Mouse (Mus musculus) heart, adult 8-10 months (tissue): Measurements from ENCODE around the gene Ip6k2. TPM values are rescaled to one million over a fixed set of nuclear protein-coding genes. Genes with fewer than 3 reads are reported as not detected.

Source experiments
- DNase-seq: peaks from one replicate; pipeline ENCODE4 v3.0.0; 2022; ENCODE audit warnings: low spot score
- total RNA-seq, 4 experiments: library from RNA; stranded (reverse); gene quantifications; 2 replicates each; pipeline ENCODE4 v1.2.4; 2022

Gene Ip6k2
- total RNA-seq = 10 to 100 TPM; 13.7 to 24.9 (median 21.2) TPM

DNA sequence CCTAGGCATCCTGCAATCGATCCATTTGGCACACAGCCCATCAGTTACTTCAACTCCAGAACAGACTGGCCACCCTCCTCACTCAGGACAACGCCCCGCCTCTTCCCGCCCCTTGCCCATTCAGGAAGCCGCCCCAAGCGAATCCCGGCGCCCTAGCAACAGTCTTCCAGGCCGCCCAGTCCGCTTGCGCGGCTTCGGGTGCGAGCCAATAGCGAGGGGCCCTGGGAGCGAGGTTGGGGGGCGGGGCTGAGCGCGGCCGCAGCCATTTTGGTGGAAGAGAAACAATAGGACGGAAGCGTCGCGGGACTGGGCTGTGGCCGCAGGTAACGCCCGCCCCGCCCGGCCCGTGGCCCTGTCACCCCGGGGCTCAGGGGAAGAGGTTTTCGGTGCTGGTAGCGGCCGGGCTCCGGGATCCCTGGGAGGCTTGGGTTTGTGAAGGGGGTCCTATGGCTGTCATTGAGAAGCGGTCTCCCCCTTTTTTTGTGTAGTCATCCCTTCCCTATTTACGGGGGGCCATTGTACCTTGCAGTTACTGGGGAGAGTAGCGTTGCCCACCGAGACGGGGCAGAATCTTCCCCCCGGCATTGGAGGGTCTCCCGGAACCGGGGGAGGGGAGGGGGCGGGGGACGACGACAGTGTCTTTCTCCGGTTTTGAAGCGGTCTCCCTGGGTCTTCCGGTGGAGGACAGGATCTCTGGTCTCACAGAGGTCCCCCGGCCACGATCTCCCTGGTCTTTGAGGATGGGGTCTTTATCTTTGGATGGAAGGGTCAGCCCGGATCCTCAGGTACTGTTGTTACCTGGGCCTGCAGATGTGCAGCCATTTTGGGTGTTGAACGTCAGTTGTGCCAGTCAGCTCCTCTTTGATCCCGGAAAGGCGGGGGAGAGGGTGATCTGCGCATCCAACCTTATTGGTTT lies at the start of gene Ip6k2:
Gene Ip6k2 (plus strand): TSS at position 249 of the 916 bp plus-strand sequence.
- DNase-seq = peak; percentile 94

DNA sequence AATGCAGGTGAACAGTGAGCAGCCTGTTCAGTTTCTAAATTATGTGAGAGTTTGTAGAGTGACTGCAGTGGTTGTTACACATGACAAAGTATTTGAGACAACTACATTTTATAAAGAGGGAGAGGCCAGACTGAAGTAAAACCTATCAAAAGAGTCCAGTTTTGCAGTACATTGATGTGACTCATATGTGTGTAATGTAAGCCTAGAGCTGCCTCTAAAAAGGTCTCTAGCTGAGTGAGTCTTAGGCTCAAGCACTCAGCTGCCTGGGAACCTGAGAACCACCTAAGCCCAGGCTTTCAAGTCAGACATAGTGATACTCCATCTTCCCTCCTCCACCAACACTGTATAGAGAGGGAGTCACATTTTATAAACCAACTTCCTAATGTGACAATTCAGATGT lies 49.0 kb upstream of the Ip6k2 start:
- no peak for DNase-seq

DNA sequence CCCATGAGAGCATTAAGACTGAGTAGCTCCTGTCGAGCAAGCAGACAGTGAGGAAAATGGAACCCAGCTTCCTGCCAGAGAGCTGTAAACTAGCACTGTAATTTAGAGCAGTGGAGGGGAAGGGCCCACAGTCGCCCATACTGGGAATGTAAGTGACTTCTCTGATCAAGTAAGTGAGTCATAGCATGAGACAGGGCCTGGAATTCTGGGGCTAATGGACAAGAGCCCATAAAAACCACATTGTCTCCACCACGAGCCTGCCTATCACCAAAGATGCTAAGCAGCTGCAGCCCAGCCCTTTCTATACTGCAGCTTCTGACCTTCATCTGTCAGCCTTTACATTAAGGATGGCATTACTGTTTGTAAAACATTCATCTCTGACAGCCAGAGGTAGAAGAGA lies 44.4 kb upstream of the Ip6k2 start:
- no peak for DNase-seq

DNA sequence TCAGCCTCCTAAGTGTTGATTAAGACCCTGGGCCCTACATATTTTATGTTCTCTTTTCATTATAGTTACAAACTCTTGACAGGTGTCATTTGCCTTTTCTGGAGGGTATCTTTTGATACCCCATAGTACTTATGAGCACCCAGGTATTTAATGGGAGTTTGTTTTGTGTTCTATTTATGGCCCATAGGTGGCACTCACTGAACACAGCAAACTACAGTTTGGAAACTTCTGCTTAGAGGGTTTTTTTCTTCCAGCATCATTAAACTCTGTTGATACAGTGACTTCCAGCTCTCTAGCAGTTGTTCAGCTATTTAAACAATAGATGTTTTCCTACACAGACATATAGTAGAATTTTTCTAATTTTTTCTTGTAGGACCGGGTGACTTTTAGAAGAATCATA lies 43.5 kb upstream of the Ip6k2 start:
- no peak for DNase-seq

DNA sequence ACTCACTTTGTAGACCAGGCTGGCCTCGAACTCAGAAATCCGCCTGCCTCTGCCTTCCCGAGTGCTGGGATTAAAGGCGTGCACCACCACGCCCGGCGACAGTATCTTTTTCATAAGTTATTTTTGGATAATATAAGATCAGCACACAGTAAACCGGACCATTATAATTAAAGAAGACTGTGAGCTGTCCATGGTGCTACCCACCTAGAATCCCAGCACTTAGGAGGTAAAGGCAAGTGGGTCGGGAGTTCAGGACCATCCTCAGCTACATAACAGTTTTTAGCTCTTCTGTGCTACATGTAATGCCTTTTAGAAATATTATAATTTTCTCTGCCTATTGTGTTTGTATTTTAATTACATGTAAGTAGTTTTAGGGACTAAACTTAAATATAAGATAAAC lies 41.5 kb upstream of the Ip6k2 start:
- DNase-seq = no peak

DNA sequence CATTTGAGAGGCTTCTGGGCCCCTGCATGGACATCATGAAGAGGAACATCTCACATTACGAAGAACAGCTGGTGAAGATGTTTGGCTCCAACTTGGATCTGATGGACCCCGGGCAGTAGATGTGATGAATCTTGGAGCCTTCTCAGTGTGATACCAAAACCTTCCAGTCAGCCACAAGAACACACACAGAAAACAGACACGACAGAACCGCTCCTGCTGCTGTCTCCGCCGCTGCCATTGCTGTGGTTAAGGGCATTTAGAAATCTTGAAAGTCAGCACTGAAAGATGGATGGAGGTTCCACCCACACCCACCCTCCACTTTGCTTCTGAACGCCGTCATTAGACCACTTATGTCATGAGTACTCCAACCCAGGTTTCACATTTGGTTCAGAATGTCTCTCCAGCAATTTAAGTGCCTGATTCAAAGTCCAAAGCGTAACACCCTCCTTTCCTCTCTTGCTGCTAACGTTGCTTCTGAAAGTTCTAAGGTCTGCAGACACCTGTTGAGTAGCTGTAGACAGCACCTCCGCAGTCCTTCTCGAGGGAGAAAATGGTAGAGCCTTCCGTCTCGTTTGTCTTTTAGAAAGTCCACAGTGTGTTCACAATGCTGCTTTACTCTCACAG lies 36.6 kb upstream of the Ip6k2 start:
- no peak for DNase-seq

DNA sequence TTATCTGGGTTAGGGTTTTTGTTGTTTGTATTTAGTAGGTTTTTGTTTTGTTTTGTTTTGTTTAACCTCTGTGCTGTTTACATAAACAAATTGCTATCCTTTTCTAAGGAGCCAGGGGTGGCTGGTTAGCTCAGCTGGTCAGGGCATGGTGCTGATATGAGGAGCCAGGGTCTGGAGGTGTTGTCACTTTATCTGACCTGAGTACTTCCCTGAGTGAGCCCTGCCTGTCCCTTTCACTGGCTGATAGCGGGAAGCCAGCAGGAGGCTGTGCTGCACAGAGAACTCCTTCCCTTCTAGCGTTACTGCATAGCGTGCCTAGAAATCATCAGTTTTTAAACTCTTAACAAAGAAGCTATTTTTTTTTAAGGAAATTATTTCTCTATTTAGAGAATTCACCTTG lies 35.9 kb upstream of the Ip6k2 start:
- no peak for DNase-seq

DNA sequence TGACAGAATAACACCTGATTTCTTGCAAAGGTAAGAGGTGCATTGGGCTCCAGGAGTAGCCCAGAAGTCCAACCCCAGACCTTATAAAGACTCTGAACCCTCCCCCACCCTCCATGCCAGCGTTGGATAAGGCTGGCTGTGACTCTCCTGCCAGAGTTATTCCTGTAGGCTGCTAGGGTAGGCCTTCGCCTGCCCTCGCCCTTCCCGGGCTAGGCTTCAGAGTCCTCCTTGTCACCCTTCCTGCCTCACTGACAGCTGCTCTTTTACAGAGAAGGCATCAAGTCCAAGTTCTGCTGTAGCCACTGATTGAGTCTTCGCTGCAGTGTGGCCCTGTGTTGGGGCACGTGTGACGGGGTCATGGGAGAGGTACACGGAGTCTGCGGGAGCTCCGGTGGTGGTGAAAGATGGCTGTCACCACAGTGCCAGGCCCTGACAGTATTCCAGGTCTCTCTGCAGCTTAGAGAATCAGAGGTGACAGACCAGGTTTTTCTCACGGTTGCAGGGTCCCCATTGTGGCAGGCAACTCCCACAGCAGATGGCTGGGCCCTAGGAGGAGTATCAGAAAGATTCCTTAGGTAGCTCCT lies 34.9 kb upstream of the Ip6k2 start:
- peak; percentile 4 for DNase-seq

DNA sequence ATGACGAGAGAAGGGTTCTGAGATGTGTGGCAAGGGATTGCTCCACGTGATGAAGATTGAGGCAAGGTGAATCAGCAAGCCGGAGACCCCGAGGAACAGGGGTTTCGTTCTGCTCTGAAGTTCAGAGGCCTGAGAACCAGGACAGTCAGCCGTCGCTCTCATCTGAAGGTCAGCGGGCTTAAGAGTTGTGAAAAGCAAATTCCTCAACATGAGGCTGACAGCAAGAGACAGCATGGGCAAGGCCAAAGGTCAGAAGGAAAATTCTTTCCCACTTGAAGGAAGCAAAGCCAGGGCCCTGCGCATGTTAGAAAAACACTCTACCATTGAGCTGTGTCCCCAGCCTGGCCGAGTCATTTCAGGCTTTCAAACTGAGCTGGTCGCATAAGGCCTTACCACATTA lies 33.0 kb upstream of the Ip6k2 start:
- DNase-seq = no peak

DNA sequence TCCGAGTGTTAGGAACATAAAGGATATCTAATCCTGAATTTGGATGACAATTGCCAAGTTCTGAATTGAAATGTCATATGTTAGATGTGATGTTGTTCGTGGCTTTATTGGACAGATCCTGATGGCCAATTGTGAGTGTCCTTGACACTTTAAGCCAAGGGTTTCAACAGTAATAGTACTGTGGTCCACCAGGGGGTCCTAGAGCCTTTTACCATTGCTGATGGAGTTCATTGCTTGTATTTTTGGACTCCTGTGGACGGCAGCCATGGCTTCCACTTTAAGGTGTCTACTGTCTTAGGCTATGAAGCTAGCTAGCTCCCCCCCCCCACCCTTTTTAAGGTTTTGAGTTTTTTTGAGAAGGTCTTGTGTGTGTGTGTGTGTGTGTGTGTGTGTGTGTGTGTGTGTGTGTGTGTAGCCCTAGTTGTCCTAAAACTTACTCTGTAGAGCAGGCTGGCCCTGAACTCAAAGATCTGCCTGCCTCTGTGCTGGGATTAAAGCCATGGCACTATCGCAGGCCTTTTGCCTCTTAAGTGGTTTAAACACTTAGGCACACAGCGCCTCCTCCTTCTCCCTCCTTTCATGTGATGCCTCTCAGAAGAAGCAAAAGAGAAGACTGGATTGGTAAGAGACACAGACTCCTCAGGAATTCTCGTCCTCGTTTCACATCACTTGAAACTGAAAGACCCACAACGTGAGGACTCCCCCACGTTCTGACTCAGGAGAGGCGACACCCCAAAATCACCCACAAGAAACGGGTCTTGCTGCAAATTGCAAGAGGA lies 31.3 kb upstream of the Ip6k2 start:
- DNase-seq = no peak

DNA sequence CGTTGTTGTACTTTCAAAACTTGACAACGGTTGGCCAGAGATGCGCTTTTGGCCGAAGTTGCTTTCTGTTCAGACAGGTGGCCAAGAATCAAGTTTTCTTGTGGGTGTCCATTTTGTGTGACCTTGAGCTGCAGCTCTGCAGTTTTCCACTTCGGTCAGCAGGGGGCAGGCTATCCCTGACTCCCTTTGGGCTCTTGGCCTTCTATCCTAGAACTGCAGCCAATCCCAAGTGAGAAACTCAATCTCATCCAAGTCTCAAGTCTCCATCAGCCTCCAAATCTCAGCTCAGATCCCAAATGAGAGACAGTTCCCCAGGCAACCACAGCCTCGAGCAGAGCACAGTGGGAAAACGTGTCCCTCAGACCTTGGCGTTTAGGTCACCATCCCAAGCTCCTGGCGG lies 30.3 kb upstream of the Ip6k2 start:
- DNase-seq = peak; percentile 69

DNA sequence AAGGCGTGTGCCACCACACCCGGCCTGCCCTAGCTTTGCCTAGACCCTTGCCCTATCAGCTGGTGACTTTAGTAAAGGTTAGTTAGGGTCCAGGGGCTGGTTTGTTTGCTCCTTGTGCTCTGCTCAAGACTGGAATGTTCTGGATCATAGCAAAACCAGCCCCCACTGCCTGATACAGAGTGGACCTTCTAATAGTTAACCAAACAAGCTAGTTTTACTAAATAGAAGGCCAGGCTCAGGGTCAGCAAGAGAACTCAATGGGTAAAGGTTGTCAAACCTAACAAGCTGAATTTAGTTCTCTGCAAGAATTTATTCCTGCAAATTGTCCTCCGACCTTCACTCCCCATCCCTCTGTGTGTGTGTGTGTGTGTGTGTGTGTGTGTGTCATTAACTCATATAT lies 29.6 kb upstream of the Ip6k2 start:
- DNase-seq = no peak

DNA sequence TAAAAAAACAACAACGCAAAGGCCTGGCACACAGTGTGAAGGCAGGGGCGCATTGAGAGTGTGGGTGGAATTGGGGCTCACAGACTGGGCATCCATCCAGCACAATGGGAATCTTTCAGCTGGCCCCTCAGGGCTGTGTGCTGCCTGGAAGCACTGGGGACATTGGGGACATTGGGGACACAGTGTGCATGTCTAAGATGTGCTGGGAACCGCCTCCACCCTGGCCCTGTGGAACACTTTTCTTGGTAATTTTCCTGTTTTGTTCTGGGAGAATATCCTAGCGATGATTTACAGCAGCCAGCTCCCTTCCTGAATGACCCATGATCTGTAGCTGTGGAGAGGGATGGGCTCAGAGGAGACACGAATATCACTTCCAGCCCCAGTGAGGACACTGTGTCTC lies 29.2 kb upstream of the Ip6k2 start:
- DNase-seq = no peak

DNA sequence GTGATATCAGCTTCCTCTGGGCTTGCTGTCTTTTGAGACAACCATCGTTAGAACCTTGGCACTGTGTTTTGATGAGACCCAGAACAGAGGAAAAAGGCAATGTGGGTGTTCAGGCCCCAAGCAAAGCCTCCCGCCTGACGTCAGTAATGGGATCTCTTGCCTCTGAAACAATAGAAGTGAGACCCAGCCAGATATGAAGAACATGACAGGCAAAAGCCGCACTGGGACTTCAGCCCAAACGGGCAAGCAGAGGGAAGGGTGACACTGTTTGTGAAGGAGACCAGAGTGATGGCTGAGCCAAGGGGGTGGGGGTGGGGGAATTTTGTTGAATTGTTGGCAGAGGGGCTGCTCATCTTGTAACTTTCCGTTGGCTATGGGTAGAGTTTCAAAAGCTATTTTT lies 26.2 kb upstream of the Ip6k2 start:
- no peak for DNase-seq

DNA sequence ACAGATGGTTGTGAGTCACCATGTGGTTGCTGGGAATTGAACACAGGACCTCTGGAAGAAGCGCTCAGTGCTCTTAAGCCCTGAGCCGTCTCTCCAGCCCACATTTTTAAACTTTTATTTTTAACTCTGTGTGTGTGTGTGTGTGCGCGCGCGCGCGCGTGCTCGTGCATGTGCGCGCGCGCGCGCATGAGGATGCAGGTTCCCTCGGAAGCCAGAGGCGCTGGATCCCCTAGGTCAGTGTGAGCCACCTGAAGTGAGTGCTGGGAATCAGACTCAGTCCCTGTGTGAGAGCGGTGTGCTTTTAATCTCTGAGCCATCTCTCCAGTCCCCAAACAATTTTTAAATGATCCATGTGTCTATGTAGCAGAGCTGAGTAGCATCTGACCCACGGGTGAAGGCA lies 24.5 kb upstream of the Ip6k2 start:
- no peak for DNase-seq

DNA sequence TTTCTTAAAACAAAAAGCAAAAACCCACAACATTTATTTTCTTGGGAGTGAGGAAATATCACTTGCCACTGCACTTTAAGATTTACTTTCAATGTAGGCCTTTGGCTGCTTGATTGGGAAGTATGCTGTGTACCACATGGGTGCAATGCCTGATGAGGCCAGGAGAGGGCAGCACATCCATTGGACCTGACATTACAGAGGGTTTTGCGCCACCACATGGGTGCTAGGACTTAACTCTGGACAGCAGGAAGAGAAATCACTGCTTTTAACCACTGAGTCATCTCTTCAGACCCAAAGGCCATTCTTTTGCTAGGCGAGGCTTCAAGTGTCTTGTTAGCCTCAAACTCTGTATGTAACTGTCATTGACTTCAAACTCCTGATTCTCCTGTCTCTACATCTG lies 23.8 kb upstream of the Ip6k2 start:
- peak; percentile 7 for DNase-seq

DNA sequence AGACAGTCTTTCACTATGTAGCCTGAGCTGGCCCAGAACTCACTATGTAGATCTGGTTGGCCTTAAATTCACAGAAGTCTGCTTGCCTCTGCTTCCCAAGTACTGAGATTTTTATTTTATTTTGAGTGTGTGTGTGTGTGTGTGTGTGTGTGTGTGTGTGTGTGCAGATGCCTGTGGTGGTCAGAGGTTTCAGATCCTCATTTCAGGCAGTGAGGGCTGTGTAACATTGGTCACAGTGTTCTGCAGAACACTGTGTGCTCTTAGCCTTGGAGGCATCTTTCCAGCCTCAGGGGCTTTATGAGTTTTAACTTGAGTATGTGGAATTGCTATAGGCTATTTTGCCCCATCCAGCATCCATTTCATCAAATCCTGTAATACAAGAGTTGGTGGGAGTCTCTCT lies 22.0 kb upstream of the Ip6k2 start:
- no peak for DNase-seq

DNA sequence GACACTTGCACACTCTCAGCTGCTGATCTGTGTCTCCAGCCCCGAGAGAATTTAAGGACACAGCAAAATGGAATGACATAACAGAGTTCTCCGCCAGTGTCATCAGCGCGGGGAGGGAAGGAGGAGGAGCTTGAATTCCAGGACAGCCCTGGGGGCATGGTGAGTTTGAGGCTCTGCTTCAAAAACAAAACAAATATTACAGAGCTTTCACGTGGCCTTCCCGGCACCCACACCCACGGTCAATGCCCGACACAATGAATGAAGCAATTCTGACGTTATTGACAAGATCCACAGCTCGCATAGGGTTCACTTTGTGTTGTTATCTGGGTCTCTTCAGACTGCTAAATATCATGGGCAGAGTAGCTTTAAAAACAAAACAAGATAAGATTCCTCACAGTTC lies 18.6 kb upstream of the Ip6k2 start:
- DNase-seq = no peak

DNA sequence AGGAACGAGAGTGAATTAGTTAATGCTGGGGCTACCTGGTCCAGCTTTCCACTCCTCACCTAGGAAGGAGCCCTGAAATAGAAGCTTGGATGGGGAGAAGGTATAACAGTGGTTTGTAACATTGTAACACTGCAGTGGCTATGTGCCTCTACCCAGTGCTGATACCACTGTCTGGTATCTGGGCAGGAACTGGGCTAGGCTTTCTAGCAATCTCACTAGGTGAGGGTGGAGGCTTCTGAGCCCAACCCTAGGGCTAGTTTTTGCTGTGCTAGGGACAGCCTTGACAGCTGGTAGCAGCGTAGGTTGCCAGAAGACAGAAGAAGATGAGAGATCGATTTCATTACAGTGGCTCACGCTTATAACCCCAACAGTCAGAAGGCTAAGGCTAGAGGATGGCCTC lies 7.0 kb upstream of the Ip6k2 start:
- DNase-seq = no peak

DNA sequence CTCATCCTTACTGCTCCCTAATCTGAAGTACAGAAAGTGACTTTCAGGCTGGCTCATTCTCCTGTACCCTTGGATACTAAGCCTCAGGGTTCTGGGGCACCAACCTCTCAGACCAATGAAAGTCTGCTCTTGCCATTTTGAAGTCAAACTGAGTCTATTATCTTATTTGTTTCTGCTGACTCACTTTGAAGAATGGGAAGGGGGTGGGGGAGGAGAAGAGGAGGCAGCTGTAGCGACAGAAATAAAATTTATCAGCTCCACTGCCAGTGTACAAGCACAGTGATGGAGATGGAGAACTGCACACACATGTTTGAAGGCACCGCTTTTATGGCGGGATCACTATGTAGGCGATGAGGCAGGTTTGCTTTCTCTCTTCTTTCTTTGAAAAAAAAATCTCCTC lies 6.3 kb upstream of the Ip6k2 start:
- DNase-seq = no peak

DNA sequence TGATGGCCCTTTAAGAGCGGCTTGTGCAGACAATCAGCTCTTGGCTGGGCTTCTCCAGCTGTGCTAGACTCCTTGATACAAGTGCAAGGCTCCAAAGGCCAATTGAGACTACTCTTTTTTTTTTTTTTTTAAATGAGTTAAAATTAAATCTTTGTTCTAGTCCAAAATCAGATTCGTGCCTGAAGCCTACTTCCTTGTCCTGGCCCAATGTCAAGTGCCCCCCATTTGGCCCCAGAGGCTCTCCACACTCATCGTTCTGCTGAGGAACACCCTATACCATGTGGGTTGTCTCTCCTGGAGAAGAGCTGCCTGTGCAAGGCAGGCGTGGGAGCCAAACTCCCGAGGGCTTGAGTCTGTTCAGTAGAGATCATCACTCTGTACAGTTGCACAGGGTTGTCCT lies 2.6 kb upstream of the Ip6k2 start:
- no peak for DNase-seq

DNA sequence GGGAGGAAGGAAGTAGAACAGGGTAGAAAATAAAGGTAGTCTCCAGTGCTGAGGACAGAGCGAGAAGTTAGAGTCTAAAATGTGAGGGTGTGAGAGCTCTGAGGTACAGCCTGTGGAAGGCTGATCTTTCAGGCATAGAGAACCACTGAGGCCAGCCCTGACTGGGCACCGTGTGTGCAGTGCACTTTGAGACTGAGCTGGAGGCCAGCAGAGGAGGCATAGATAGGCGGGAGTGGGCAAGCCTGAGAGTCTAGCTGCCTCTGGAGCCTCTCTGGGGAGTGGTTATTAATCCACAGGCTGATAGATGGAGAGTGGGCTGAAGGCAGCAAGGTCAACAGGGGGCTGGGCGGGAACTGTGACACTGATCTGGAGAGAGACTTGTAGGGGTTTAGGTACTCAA lies 1.7 kb upstream of the Ip6k2 start:
- no peak for DNase-seq
